Mouse (Mus musculus) heart, adult 2 months (tissue): ENCODE measurements around the gene Cfdp1.

Experiments used
- CTCF ChIP-seq: fragments of 200-600 bp; IDR thresholded peaks from 2 replicates; pipeline ENCODE4 v1.8.1; 2022; ENCODE audit warnings: antibody characterized with exemption, mild to moderate bottlenecking, moderate library complexity
- EP300 ChIP-seq: fragments of 200-500 bp; IDR thresholded peaks from 2 replicates; pipeline ENCODE4 v1.6.1; 2011; ENCODE audit warnings: low read depth, low read length, control low read depth; ENCODE audit not compliant: insufficient read depth
- POLR2A ChIP-seq: fragments of 200-500 bp; IDR thresholded peaks from 2 replicates; pipeline ENCODE4 v1.6.1; 2011; ENCODE audit warnings: mild to moderate bottlenecking, low read depth, low read length, control low read depth; ENCODE audit not compliant: insufficient read depth

DNA sequence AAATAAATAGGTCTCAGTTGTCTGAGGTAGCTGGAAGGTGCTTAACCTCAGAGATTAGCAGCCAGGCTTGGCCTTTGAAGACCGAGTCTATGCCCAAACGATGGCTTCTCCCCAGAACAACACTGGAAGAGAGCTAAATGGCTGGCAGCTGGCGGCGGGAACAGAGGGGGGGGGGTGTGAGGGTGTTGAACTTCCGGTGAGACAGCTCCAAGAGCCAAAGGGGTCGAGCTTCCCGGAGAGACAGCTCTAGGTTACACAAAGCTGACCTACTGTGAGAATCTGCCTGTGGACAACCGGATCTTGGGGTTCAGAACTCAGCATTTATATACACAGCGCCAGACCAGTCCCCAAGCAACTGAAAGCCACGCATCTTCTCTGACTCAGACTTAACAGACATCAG lies 44.5 kb upstream of the Cfdp1 start:
- TF ChIP-seq POLR2A (no peak), CTCF (no peak), EP300 (no peak)
